Mouse (Mus musculus): Measurements from ENCODE around the gene Crebrf. TPM values are rescaled to one million over a fixed set of nuclear protein-coding genes. Genes with fewer than 3 reads are reported as not detected.

Gene Crebrf
- total RNA-seq, 1 experiment from 2014 or later: 45.1 TPM

- ATAC-seq (replicated peaks in 1 of 2; ENCODE audit: insufficient read depth in 1 of 2, low FRiP score in 2 of 2, low TSS enrichment in 1 of 2, low read depth in 1 of 2, poor library complexity in 2 of 2, severe bottlenecking in 2 of 2): no peak
These were observed 27.8 kb downstream of the Crebrf start for GRCm38 (mm10) chr17:26743294-26743693.

GRCm38 (mm10) chr17:26749975-26750374 is 34.5 kb downstream of the Crebrf start:
- ATAC-seq (replicated peaks in 1 of 2; ENCODE audit: insufficient read depth in 1 of 2, low FRiP score in 2 of 2, low TSS enrichment in 1 of 2, low read depth in 1 of 2, poor library complexity in 2 of 2, severe bottlenecking in 2 of 2): no peak

- ATAC-seq (replicated peaks in 1 of 2; ENCODE audit: insufficient read depth in 1 of 2, low FRiP score in 2 of 2, low TSS enrichment in 1 of 2, low read depth in 1 of 2, poor library complexity in 2 of 2, severe bottlenecking in 2 of 2): no peak; a peak in 1 of 4 replicates
These were observed 36.8 kb downstream of the Crebrf start for GRCm38 (mm10) chr17:26752297-26752696.

GRCm38 (mm10) chr17:26753476-26753875 is 38.0 kb downstream of the Crebrf start:
- ATAC-seq (replicated peaks in 1 of 2; ENCODE audit: insufficient read depth in 1 of 2, low FRiP score in 2 of 2, low TSS enrichment in 1 of 2, low read depth in 1 of 2, poor library complexity in 2 of 2, severe bottlenecking in 2 of 2): peak; percentile 56 to 71; a peak in 3 of 4 replicates

GRCm38 (mm10) chr17:26767100-26767753 is 51.8 kb downstream of the Crebrf start:
- ATAC-seq (replicated peaks in 1 of 2; ENCODE audit: insufficient read depth in 1 of 2, low FRiP score in 2 of 2, low TSS enrichment in 1 of 2, low read depth in 1 of 2, poor library complexity in 2 of 2, severe bottlenecking in 2 of 2): no peak

- no peak for ATAC-seq (replicated peaks in 1 of 2; ENCODE audit: insufficient read depth in 1 of 2, low FRiP score in 2 of 2, low TSS enrichment in 1 of 2, low read depth in 1 of 2, poor library complexity in 2 of 2, severe bottlenecking in 2 of 2)
These were observed 52.3 kb downstream of the Crebrf start for GRCm38 (mm10) chr17:26767754-26768124.

GRCm38 (mm10) chr17:26776211-26776610 is 60.8 kb downstream of the Crebrf start:
- ATAC-seq (replicated peaks in 1 of 2; ENCODE audit: insufficient read depth in 1 of 2, low FRiP score in 2 of 2, low TSS enrichment in 1 of 2, low read depth in 1 of 2, poor library complexity in 2 of 2, severe bottlenecking in 2 of 2): no peak

- no peak for ATAC-seq (replicated peaks in 1 of 2; ENCODE audit: insufficient read depth in 1 of 2, low FRiP score in 2 of 2, low TSS enrichment in 1 of 2, low read depth in 1 of 2, poor library complexity in 2 of 2, severe bottlenecking in 2 of 2)
These were observed 62.6 kb downstream of the Crebrf start for GRCm38 (mm10) chr17:26778001-26778400.

- ATAC-seq (replicated peaks in 1 of 2; ENCODE audit: insufficient read depth in 1 of 2, low FRiP score in 2 of 2, low TSS enrichment in 1 of 2, low read depth in 1 of 2, poor library complexity in 2 of 2, severe bottlenecking in 2 of 2): no peak
These were observed 63.1 kb downstream of the Crebrf start for GRCm38 (mm10) chr17:26778430-26779100.

- ATAC-seq (replicated peaks in 1 of 2; ENCODE audit: insufficient read depth in 1 of 2, low FRiP score in 2 of 2, low TSS enrichment in 1 of 2, low read depth in 1 of 2, poor library complexity in 2 of 2, severe bottlenecking in 2 of 2): no peak
These were observed 64.0 kb downstream of the Crebrf start for GRCm38 (mm10) chr17:26779471-26779870.

- peak; percentile 85 for ATAC-seq (replicated peaks in 1 of 2; ENCODE audit: insufficient read depth in 1 of 2, low FRiP score in 2 of 2, low TSS enrichment in 1 of 2, low read depth in 1 of 2, poor library complexity in 2 of 2, severe bottlenecking in 2 of 2)
These were observed 65.5 kb downstream of the Crebrf start, which contains the start of gene Bnip1 for GRCm38 (mm10) chr17:26780750-26781571. Bnip1 (plus strand) TSS chr17:26781066.

GRCm38 (mm10) chr17:26781610-26782043 is 66.2 kb downstream of the Crebrf start:
- no peak for ATAC-seq (replicated peaks in 1 of 2; ENCODE audit: insufficient read depth in 1 of 2, low FRiP score in 2 of 2, low TSS enrichment in 1 of 2, low read depth in 1 of 2, poor library complexity in 2 of 2, severe bottlenecking in 2 of 2)

GRCm38 (mm10) chr17:26784525-26784924 is 69.1 kb downstream of the Crebrf start:
- ATAC-seq (replicated peaks in 1 of 2; ENCODE audit: insufficient read depth in 1 of 2, low FRiP score in 2 of 2, low TSS enrichment in 1 of 2, low read depth in 1 of 2, poor library complexity in 2 of 2, severe bottlenecking in 2 of 2): no peak

- no peak for ATAC-seq (replicated peaks in 1 of 2; ENCODE audit: insufficient read depth in 1 of 2, low FRiP score in 2 of 2, low TSS enrichment in 1 of 2, low read depth in 1 of 2, poor library complexity in 2 of 2, severe bottlenecking in 2 of 2)
These were observed 71.1 kb downstream of the Crebrf start for GRCm38 (mm10) chr17:26786586-26786985.

GRCm38 (mm10) chr17:26788986-26789385 is 73.5 kb downstream of the Crebrf start:
- ATAC-seq (replicated peaks in 1 of 2; ENCODE audit: insufficient read depth in 1 of 2, low FRiP score in 2 of 2, low TSS enrichment in 1 of 2, low read depth in 1 of 2, poor library complexity in 2 of 2, severe bottlenecking in 2 of 2): no peak

GRCm38 (mm10) chr17:26789460-26790268 is 74.2 kb downstream of the Crebrf start:
- ATAC-seq (replicated peaks in 1 of 2; ENCODE audit: insufficient read depth in 1 of 2, low FRiP score in 2 of 2, low TSS enrichment in 1 of 2, low read depth in 1 of 2, poor library complexity in 2 of 2, severe bottlenecking in 2 of 2): no peak
